Mouse (Mus musculus) right cerebral cortex, adult 2 months (tissue): Measurements from ENCODE around the gene Ankrd39.

ENCODE experiments used
- DNase-seq, 2 experiments: peaks; one replicate each; pipeline ENCODE4 v3.0.0; 2021 to 2022; ENCODE audit warnings: low spot score in 2 of 2

The Ankrd39 gene

GRCm38 (mm10) chr1:36572140-36572700, 25.0 kb upstream of the Ankrd39 start:
- no peak for DNase-seq

DNA sequence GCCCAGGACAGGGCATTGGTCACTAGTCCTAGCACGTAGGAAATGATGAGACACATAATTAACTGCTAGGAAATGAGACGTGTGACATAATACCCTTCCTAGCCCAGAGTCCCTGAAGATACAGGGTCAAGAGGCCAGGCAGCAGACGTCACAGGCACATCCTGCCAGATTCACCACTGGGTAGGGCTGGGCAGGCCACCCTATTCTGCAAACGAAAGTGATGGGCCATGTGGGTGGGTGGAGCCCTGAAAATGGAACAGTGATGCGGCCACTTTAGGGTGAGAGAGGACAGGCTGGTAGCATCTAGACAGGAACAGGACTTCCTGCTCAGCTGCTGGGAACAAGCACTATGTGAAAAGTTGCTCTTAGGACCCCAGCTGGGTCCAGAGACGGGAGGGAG, 24.4 kb upstream of the Ankrd39 start:
- no peak for DNase-seq

DNA sequence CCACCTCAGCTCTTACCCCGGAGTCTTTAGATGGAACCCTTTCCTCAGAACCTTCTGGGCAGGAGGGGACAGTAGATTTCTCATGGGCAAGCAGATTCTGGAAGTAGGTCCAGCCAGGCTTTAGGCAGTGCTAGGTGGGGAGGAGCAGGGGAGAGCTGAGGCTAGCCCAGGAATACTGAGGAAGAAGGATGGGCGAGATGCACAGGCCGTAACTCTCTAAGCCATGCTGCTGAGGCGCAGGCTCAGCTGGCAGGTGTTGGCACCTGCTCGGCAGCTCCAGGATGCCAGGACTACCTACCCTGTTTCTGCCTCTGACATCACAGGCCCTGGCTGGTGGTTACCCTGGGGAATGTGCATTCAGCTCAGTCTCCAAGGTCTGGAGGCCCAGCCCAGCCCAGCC, 23.1 kb upstream of the Ankrd39 start:
- DNase-seq = no peak

GRCm38 (mm10) chr1:36569694-36570276, 22.5 kb upstream of the Ankrd39 start:
- no peak for DNase-seq

DNA sequence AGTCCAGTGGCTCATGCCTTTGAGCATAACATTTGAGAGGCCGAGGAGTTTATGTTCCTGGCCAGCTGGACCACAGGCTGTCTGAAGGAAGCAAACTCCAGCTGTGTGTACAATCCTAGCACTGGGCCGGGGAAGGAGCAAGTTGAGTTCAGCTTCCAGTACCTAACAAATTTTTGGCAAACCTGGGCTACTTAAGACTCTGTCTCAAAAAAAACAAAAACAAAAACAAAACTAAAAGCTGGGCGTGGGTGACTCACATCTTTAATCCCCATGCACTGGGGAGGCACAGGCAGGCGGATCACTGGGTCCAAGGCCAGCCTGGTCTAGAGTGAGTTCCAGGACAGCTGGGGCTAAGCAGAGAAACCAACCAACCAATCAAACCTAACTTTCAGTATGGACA, 21.5 kb upstream of the Ankrd39 start:
- DNase-seq = no peak

DNA sequence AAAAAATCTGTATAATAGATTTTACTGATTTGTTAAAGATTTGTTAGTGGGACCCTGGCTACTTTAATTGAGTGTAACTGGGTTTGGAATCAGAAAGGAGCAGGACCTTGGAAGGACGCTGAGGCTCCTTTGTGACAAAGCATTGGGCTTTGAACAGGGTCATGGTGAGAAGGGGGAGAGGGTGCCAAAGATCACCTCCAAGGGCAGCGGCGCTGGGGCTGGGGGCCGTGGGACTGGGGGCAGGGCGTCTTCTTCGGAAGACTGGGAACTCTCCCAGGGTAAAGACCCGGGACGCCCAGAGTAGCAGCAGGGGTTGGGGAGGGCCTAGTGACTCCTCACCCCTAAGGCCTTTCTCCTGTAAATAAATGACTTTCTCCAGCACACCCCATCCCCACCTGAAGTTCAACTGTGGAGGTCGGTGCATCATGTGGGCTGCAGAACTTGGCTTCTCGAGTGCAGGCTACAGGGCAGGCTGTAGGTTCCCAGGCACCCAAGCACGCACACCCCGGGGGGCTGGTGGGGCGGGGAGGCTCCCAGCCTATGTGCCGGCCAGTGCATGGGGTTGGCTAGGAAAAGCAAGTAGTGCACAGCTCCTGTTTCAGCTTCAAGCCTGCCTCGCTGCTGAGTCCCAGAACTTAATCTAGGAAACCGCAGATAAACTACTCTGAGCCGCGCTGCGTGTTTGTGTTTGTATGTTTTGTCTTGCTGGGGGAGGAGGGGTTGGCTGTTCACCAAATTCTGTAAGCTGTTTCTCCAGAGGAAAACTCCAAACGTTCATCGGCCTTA, 20.8 kb upstream of the Ankrd39 start:
- DNase-seq = no peak

DNA sequence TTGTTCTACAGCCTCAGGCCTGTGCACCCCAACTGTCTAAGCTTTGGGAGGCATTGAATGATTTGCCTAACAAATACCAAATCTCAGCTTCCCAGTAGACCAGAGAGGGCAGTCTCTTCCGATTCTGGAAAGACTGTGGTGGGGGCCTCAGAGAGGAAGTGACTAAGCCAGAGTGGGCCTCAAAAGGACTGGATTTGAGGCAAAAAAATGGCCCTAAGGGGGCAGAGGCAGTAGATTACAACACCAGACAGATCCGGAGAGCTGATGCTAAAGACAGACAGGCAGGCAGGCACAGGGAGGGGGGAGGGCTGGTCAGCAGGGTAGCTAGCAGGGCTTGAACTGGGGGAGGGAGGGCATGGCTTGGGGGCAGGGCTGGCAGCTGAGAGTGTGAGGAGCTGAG, 19.2 kb upstream of the Ankrd39 start:
- no peak for DNase-seq

DNA sequence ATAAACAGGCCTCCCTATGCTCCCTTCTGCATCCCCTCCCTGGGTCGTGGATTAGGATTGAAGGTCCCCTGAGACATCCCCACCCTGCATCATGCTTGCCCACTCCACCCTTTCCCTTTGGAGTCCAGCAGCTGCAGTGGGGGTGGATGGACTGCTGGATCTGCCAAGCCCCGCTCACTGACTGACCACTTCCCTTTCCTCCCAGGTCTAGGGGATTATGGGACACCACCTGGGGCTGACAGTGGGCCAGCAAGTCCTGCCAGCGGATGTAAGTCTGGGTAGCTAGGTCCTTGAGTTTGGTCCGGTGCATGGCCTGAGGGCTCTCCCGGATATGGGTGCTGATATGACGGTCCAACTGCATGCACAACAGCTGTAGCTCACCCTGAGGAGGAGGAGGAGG, 16.9 kb upstream of the Ankrd39 start:
- no peak for DNase-seq

DNA sequence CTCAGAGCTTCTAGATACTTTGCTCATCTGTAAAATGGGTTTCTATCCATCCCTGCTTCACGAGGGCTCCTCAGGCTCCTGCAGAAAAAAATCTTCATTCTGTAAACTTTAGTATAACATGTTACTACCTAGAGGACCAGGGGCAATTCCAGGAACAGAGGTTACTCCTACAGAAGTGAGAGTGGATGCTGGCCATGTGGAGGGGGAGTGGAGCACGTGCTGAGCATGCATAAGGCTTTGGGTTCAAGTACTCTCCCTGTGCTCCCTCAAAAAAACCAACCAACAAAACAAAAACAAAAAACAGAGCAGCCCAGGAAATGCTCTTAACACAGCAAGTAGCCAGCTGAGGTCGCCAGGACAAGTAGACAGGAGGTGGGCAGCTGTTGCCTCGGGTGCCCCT, 16.4 kb upstream of the Ankrd39 start:
- no peak for DNase-seq

- no peak for DNase-seq
These were observed 16.0 kb upstream of the Ankrd39 start for GRCm38 (mm10) chr1:36563197-36563596.

DNA sequence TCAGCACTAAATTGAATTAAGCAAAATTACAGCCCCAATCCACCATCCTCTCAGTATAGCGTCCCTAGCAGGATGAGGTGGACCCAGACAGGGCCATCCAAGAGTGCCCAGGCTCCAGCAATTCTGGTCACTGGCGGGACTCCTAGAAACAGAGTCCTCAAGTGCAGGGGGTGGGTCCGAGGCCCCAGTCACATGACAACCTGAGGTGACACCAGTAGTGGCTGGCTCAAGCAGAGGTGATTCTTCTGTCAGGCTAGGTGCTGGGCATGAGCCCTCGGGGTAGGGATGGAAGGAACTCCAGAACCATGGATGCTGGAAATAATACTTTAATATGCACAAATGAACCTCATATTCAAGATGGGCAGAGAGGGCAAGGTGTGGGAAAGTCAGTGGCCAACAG, 15.1 kb upstream of the Ankrd39 start:
- DNase-seq = no peak

DNA sequence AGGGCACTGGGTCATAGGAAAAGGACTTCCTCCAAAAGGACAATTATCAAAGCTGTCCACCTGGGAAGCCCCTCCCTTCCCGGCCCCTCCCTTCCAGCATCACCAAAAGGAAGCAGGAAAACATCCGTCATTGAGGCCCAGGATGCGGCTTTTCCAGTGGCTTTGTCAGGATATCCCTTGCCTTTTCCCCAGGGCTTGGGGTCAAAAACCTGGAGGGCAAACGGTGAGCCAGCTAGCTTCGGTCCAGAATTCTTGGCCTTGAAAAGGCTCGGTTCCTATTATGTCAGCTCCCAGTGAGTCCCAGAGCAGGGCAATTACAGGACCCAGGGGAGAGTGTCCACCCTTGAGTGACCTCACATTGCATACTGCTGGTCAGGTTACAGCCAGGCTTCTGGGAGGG, 13.7 kb upstream of the Ankrd39 start:
- no peak for DNase-seq

DNA sequence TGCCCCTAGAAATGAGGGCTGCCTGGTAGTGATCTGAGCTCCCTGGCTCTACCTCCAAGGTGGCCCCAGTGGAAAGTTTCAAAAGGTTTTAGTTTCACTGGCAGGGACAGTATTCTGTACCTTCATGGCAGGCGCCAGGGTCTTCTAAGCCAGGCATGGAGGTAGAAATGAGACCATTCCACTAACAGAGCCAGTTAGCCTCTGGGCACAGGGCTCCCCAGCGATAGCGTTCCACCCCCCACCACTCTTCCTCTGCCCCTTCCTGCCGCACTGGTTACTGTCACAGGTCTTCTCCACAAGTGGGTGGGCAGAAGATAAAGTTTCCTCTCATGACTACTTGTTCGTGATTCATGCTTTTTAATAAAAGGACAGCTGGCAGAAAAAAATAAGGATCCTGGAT, 12.6 kb upstream of the Ankrd39 start:
- no peak for DNase-seq

DNA sequence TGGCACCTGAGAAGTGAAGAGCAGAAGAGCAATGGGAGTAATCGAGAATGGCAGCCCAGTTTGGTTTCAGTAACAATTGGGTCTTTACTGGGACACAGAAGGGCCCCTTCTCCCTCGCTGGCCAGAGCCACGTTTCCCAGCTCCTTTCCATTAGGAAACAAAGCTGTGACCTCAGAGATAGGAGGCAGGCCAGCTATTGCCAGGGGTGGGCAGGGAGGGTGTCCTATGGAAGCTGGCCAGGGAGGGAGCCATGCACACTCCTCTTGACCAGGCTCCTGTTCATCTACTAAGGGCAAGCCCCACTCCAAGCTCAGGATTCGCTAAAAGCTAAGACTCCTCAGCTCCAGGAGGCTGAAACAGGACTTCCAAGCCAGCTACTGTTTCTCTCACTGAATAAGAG, 12.0 kb upstream of the Ankrd39 start:
- no peak for DNase-seq

GRCm38 (mm10) chr1:36558031-36558993, 11.1 kb upstream of the Ankrd39 start, which contains the start of gene Sema4c:
TSS of gene Sema4c (minus strand) at chr1:36558349.
- peak; percentile 69 to 77 for DNase-seq

DNA sequence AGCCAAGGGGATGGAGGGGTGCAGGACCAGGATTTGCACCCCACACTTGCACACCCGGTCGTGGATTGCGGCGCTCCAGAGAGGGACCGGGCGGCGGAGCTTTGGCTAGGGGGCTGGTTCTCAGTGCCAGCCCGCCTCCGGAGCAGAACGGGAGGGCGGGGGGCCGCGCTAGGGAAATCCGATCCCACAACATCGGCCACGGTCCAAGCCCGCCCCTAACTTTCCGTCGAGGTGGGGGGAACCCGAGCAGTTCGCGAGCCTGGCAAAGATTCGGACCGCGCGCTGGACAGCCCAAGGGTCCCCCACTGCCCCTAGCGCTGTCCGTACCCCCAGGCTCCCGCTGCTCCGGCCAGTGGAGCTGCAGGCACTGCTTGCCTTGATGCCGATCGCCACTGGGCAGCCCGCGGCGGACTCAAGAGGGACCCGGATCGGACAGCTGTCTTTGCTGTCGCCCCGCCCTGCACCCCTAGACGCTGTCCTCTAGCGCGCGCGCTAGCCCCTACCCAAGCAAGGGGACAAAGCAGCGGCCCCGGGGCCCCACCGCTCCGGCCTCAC, 10.3 kb upstream of the Ankrd39 start:
- DNase-seq = peak; percentile 58 to 68

GRCm38 (mm10) chr1:36556553-36557456, 9.6 kb upstream of the Ankrd39 start:
- DNase-seq = peak; percentile 92

DNA sequence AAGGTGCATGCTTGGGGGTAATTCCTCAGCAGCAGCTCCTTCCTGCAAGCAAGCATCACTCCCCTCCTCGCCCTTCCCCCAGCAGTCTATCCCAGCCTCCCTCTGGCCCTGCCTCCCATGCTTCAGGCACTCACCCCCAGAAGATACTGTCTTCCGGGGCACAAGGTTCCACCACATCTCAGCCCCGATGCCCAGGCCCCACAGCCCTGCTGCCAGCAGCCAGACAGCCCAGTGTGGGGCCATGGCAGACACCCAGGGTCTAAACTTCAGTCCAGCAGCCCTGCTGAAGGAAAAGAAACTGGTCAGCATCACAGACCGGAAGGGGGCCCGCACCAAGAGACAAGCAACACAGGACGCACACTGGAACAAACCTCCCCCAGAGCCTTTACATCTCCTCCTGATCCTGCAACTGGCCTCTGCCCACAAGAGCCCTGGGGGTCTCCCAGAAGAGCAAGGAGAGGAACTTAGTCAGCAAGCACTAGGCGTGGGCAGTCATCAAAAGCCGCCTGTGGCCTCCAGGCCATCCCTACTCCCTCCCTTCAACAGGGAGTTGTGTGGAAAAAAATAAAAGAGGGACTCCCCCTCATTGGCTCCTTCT, 8.7 kb upstream of the Ankrd39 start:
- DNase-seq = peak in 1 of 2 experiments; percentile 28

GRCm38 (mm10) chr1:36554633-36555399, 7.6 kb upstream of the Ankrd39 start:
- no peak for DNase-seq
